Mouse (Mus musculus): ENCODE results near the gene Sumo1.
A peak's percentile ranks its signal among the peaks of the same experiment; 100 is the strongest.

Sumo1 gene

GRCm38 (mm10) chr1:59543911-59544310 is 126.7 kb downstream of the Sumo1 start:
- DNase-seq: peak; percentile 68

GRCm38 (mm10) chr1:59542231-59542630 is 128.4 kb downstream of the Sumo1 start:
- DNase-seq: peak; percentile 5

- DNase-seq: peak; percentile 82
Measured at GRCm38 (mm10) chr1:59541271-59542020, 129.2 kb downstream of the Sumo1 start.

- peak; percentile 19 for DNase-seq
Measured at GRCm38 (mm10) chr1:59540537-59541148, 130.0 kb downstream of the Sumo1 start.

- peak; percentile 59 for DNase-seq
Measured at GRCm38 (mm10) chr1:59538381-59538780, 132.3 kb downstream of the Sumo1 start.

Measured in heart, adult 11 months (tissue).